Mouse (Mus musculus) liver, adult 2 months (tissue): ENCODE measurements around the gene Dcst1. TPM values are rescaled to one million over a fixed set of nuclear protein-coding genes. Genes with fewer than 3 reads are reported as not detected.

Source experiments
- DNase-seq: peaks from one replicate; pipeline ENCODE4 v3.0.0-alpha.2; 2011; ENCODE audit warnings: low read depth, low spot score; ENCODE audit errors: extremely low read depth
- H3K27ac ChIP-seq: fragments of 200-500 bp; replicated peaks from 2 replicates; pipeline ENCODE4 v1.5.1; 2012; ENCODE audit warnings: low read depth, mild to moderate bottlenecking, control low read depth, inconsistent platforms, low read length; ENCODE audit not compliant: insufficient read depth
- H3K27me3 ChIP-seq: fragments of 200-500 bp; 2 replicates; pipeline ENCODE4 v1.6.1; 2012; ENCODE audit warnings: mild to moderate bottlenecking, moderate library complexity, low read length, inconsistent platforms; ENCODE audit not compliant: control insufficient read depth, insufficient read depth
- H3K36me3 ChIP-seq: fragments of 200-500 bp; 2 replicates; pipeline ENCODE4 v1.6.1; 2012; ENCODE audit warnings: low read length, inconsistent platforms; ENCODE audit not compliant: control insufficient read depth, insufficient read depth
- H3K4me1 ChIP-seq: fragments of 200-500 bp; 2 replicates; pipeline ENCODE4 v1.6.1; 2011; ENCODE audit warnings: low read length; ENCODE audit not compliant: control insufficient read depth, insufficient read depth
- H3K4me3 ChIP-seq: fragments of 200-500 bp; 2 replicates; pipeline ENCODE4 v1.5.1; 2011; ENCODE audit warnings: low read depth, mild to moderate bottlenecking, control low read depth, low read length, moderate library complexity; ENCODE audit not compliant: insufficient read depth
- H3K79me2 ChIP-seq: fragments of 200-500 bp; 2 replicates; pipeline ENCODE4 v1.6.1; 2012; ENCODE audit warnings: inconsistent platforms, mild to moderate bottlenecking, low read length, moderate library complexity; ENCODE audit not compliant: control insufficient read depth, insufficient read depth
- H3K9ac ChIP-seq: fragments of 200-500 bp; 2 replicates; pipeline ENCODE4 v1.6.1; 2012; ENCODE audit warnings: low read depth, mild to moderate bottlenecking, control low read depth, inconsistent platforms, low read length
- CTCF ChIP-seq: fragments of 200-500 bp; IDR thresholded peaks from 2 replicates; pipeline ENCODE4 v1.5.1; 2011; ENCODE audit warnings: low read depth, low read length, control low read depth
- POLR2A ChIP-seq: fragments of 200-500 bp; IDR thresholded peaks from 2 replicates; pipeline ENCODE4 v1.6.1; 2011; ENCODE audit warnings: low read length, control low read depth; ENCODE audit not compliant: insufficient read depth; ENCODE audit errors: extremely low read depth
- WGBS: fragments of 180-500 bp; shearing (Covaris S2); methylation state at CpG from one replicate; pipeline ENCODE4 v1.1.7; 2018; 5-methylcytosine and 5-hydroxymethylcytosine counted together
- polyA plus RNA-seq: library from polyadenylated mRNA; depleted of rRNA; stranded (reverse); fragments of >200 nt; gene quantifications from 2 replicates; pipeline ENCODE4 v1.2.3, GENCODE M21; 2012
- total RNA-seq: library from RNA; depleted of rRNA; stranded (reverse); fragments of >200 nt; gene quantifications from 2 replicates; pipeline ENCODE4 v1.2.3, GENCODE M21; 2014

Dcst1 gene
- total and polyA plus RNA-seq, 2 experiments, result 0.04 TPM; not detected in 1

DNA sequence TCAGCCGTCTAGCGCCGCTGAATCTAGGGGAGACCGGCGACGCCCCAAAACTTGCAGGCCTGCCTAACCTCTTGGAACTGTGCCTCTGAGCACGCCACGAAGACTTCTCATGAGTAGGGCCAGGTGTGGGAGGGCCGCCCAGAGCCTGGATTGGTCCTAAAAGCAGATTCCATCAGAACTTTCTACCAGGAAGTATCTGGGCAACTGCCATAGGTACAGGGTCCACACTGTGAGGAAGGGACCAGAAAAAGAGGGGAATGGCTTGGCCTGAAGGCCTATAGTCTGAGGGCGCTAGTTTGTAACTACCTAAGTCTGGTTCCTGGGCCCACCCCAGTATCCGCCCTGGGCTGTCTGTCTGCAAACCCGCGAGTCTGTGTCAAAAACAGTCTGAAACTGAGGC, 33.5 kb downstream of the Dcst1 start:
- Histone ChIP-seq H3K36me3 (no peaks in the 10 kb centered on the region), H3K27ac (no peak overlapping the region), H3K4me3 (no peak overlapping the region), H3K9ac (no peak overlapping the region), H3K4me1 (peaks cover 2% of the 10 kb centered on the region; the same call in 1 of the 2 replicates), H3K79me2 (no peaks in the 10 kb centered on the region), H3K27me3 (no peaks in the 10 kb centered on the region)
- WGBS, result 85% methylated on average over 13 of the region's 13 CpGs
- no peak for DNase-seq
- TF ChIP-seq POLR2A (no peak), CTCF (no peak)

GRCm38 (mm10) chr3:89330948-89331347, 34.1 kb downstream of the Dcst1 start:
- H3K4me3 ChIP-seq, result no peak overlapping the region
- H3K27me3 ChIP-seq, result no peaks in the 10 kb centered on the region
- TF ChIP-seq CTCF, result no peak
- no peak for TF ChIP-seq POLR2A
- WGBS, result 44% methylated on average over 10 of the region's 10 CpGs
- no peak overlapping the region for H3K9ac ChIP-seq
- DNase-seq, result no peak
- H3K4me1 ChIP-seq, result peaks cover 2% of the 10 kb centered on the region; the same call in 1 of the 2 replicates
- H3K27ac ChIP-seq, result no peak overlapping the region
- no peaks in the 10 kb centered on the region for H3K79me2 ChIP-seq
- H3K36me3 ChIP-seq, result no peaks in the 10 kb centered on the region

- WGBS, result 70% methylated on average over 3 of the region's 3 CpGs
- Histone ChIP-seq H3K79me2 (no peaks in the 10 kb centered on the region), H3K4me1 (peaks cover 2% of the 10 kb centered on the region; the same call in 1 of the 2 replicates), H3K9ac (no peak overlapping the region), H3K27me3 (no peaks in the 10 kb centered on the region), H3K4me3 (no peak overlapping the region), H3K27ac (no peak overlapping the region), H3K36me3 (no peaks in the 10 kb centered on the region)
- no peak for DNase-seq
- TF ChIP-seq POLR2A (no peak), CTCF (no peak)
These were observed 34.7 kb downstream of the Dcst1 start for GRCm38 (mm10) chr3:89330346-89330745.

- DNase-seq, result no peak
- H3K27me3 ChIP-seq, result no peaks in the 10 kb centered on the region
- H3K27ac ChIP-seq, result no peak overlapping the region
- TF ChIP-seq CTCF, result no peak
- TF ChIP-seq POLR2A, result no peak
- no peak overlapping the region for H3K9ac ChIP-seq
- 29% methylated on average over 4 of the region's 4 CpGs for WGBS
- H3K4me1 ChIP-seq, result peaks cover 2% of the 10 kb centered on the region; the same call in 1 of the 2 replicates
- no peaks in the 10 kb centered on the region for H3K36me3 ChIP-seq
- H3K79me2 ChIP-seq, result no peaks in the 10 kb centered on the region
- no peak overlapping the region for H3K4me3 ChIP-seq
These were observed 36.4 kb downstream of the Dcst1 start for GRCm38 (mm10) chr3:89328623-89329022.

GRCm38 (mm10) chr3:89327371-89327870, 37.6 kb downstream of the Dcst1 start:
- Histone ChIP-seq H3K4me3 (no peak overlapping the region), H3K4me1 (peaks cover 5% of the 10 kb centered on the region), H3K27me3 (peaks cover 8% of the 10 kb centered on the region; the same call in 1 of the 2 replicates), H3K27ac (no peak overlapping the region), H3K9ac (no peak overlapping the region), H3K36me3 (no peaks in the 10 kb centered on the region), H3K79me2 (no peaks in the 10 kb centered on the region)
- DNase-seq, result no peak
- WGBS, result 62% methylated on average over 9 of the region's 9 CpGs
- TF ChIP-seq CTCF (no peak), POLR2A (no peak)

- TF ChIP-seq POLR2A (no peak), CTCF (no peak)
- Histone ChIP-seq H3K9ac (no peak overlapping the region), H3K79me2 (no peaks in the 10 kb centered on the region), H3K36me3 (no peaks in the 10 kb centered on the region), H3K27me3 (peaks cover 23% of the 10 kb centered on the region), H3K4me1 (peaks cover 15% of the 10 kb centered on the region), H3K4me3 (no peak overlapping the region), H3K27ac (no peak overlapping the region)
- 94% methylated on average over 8 of the region's 8 CpGs for WGBS
- DNase-seq, result no peak
These were observed 39.2 kb downstream of the Dcst1 start for GRCm38 (mm10) chr3:89325882-89326281.
